Comparison of ENCODE assay signal across 20 mouse cellular contexts in the genomic region with DNA sequence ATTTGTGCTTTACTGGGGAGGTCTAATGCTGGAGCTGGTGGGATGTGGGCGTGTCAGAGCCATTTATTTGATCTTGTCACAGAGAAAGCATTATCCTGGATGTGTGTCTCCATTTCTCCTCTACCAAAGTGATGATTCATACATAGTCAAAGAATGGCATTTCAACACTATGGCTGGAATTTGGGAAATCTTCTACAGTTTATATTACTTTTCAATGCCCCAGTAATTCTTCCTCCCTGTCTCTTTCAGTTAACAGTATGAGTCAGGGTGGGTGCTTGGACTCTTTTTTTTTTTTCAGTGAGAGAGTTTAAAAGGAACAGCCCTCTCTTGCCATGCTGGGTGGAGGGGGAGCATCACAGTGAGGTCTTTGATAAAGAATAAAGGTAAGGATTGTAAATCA.
DNase-seq lines count a peak whose midpoint lies in the region; ATAC-seq and TF ChIP-seq lines count a peak whose summit lies in the region.
"Had no signal": no experiment of that assay in that cellular context is flagged by ENCODE, and none has a peak within 500 bp of the region (broad histone marks: within the 10 kb centered on the region; RNA-seq: fewer than 3 reads in every experiment).

No protein-coding gene starts in this region.

- H3K4me2 ChIP-seq in myocyte (ENCODE audit: low read depth): peak overlapping the region; percentile 28
- H3K4me2 ChIP-seq: embryonic facial prominence, embryonic 13.5 days; forebrain, embryonic 15.5 days; heart, embryonic 11.5 days; hindbrain, embryonic 14.5 days; intestine, embryonic 15.5 days had no signal

- CTCF ChIA-PET in Patski (lab: Charles Lee): no interaction called here

- peak; percentile 98 for ATAC-seq in Patski
- ATAC-seq: forebrain, embryonic 15.5 days; intestine, embryonic 15.5 days had no signal

- TF ChIP-seq CTCF in C2C12 (IDR thresholded peaks at IDR 0.05; ENCODE audit: control insufficient read depth, insufficient read depth, insufficient read length): no peak
- TF ChIP-seq CTCF in Patski (IDR thresholded peaks at IDR 0.05): no peak

- H3K79me2 ChIP-seq in C2C12 (ENCODE audit: control insufficient read depth, insufficient read depth): no peaks in the 10 kb centered on the region
- H3K79me2 ChIP-seq in myocyte (ENCODE audit: control insufficient read depth, insufficient read depth): no peaks in the 10 kb centered on the region

- H3ac ChIP-seq in C2C12 (ENCODE audit: control insufficient read depth, insufficient read length, low read depth) (no peak overlapping the region), myocyte (ENCODE audit: control insufficient read depth, insufficient read length) (no peak overlapping the region)

- no peaks in the 10 kb centered on the region for H3K36me3 ChIP-seq in C2C12 (ENCODE audit: control insufficient read depth, insufficient read depth)
- H3K36me3 ChIP-seq in myocyte (ENCODE audit: control insufficient read depth, insufficient read depth): no peaks in the 10 kb centered on the region
- H3K36me3 ChIP-seq: embryonic facial prominence, embryonic 13.5 days; forebrain, embryonic 10.5 days; forebrain, embryonic 15.5 days; hindbrain, embryonic 10.5 days; intestine, embryonic 15.5 days had no signal

- no peak for TF ChIP-seq POLR2A in myocyte (IDR thresholded peaks at IDR 0.05; ENCODE audit: insufficient read length, low read depth)

- H3K4me3 ChIP-seq in C2C12 (ENCODE audit: insufficient read depth, poor library complexity, severe bottlenecking) (no peak overlapping the region), myocyte (no peak overlapping the region)
- H3K4me3 ChIP-seq: embryonic facial prominence, embryonic 13.5 days; forebrain, embryonic 10.5 days; forebrain, embryonic 15.5 days; hindbrain, embryonic 10.5 days; intestine, embryonic 15.5 days had no signal

- in situ Hi-C loops in Patski (cut with MboI; ENCODE audit: low pct_unique_long_range_greater_than_20kb): no loop called here

- DNase-seq in 3134 (ENCODE audit: extremely low read depth, insufficient read length, low spot score): peak; percentile 61
- peak; percentile 66 for DNase-seq in Patski (ENCODE audit: low read depth, low spot score)
- DNase-seq in neural tube, embryonic 10.5 days (ENCODE audit: extremely low spot score, low spot score): no peak
- DNase-seq in retina, postnatal 1 day: no peak
- DNase-seq: adrenal gland, postnatal 10 days; B cell, adult 2 months; cerebellum, adult 11 months; cerebellum, adult 8-10 months; cerebellum, postnatal 14 days; gastrocnemius, postnatal 36 days; heart, adult 18-20 months had no signal

- no peaks in the 10 kb centered on the region for H3K79me3 ChIP-seq in C2C12 (ENCODE audit: low read depth)

- no peaks in the 10 kb centered on the region for H3K27me3 ChIP-seq in C2C12 (ENCODE audit: control insufficient read depth, insufficient read depth, insufficient read length)
- no peaks in the 10 kb centered on the region for H3K27me3 ChIP-seq in Patski
- H3K27me3 ChIP-seq in myocyte (ENCODE audit: control insufficient read depth, insufficient read depth, insufficient read length): no peaks in the 10 kb centered on the region
- H3K27me3 ChIP-seq: embryonic facial prominence, embryonic 13.5 days; forebrain, embryonic 15.5 days; intestine, embryonic 15.5 days had no signal

- POLR2A ChIA-PET in Patski (lab: Charles Lee): no interaction called here

TF ChIP-seq in C2C12, 6 proteins besides CTCF, POLR2A, EP300 and RAD21:
- TF ChIP-seq MYOD1 (IDR thresholded peaks at IDR 0.05; ENCODE audit: control insufficient read depth, insufficient read length, low read depth) (no peak), MAX (IDR thresholded peaks at IDR 0.05) (no peak), MYOG (IDR thresholded peaks at IDR 0.05; ENCODE audit: control insufficient read depth, extremely low read depth, insufficient read length) (no peak), FOSL1 (IDR thresholded peaks at IDR 0.05; ENCODE audit: insufficient read depth, low read length, poor library complexity, severe bottlenecking) (peak; percentile 60), USF1 (IDR thresholded peaks at IDR 0.05; ENCODE audit: low read depth) (no peak), CEBPB (IDR thresholded peaks at IDR 0.05; ENCODE audit: low read depth) (peak; percentile 88)

TF ChIP-seq in myocyte, 11 proteins besides CTCF, POLR2A, EP300 and RAD21:
- TF ChIP-seq MYOG (IDR thresholded peaks at IDR 0.05; ENCODE audit: control insufficient read depth in 1 of 3, insufficient read depth in 1 of 3, insufficient read length in 2 of 3, low read depth in 2 of 3) (no peak), CEBPB (IDR thresholded peaks at IDR 0.05; ENCODE audit: insufficient read depth, poor library complexity, severe bottlenecking) (peak; percentile 37; the same call in 1 of the 2 replicates)

Comparison
In these comparisons a context has a peak if more than half of its experiments do, and no peak if none do; other contexts are left out.
1. DNase-seq: peak in 3134 (single experiment) and Patski (single experiment); none in neural tube, embryonic 10.5 days (single experiment) and retina, postnatal 1 day (single experiment).